Mouse (Mus musculus) adrenal gland, adult 18-20 months (tissue): ENCODE measurements around the gene Fam83c. TPM values are rescaled to one million over a fixed set of nuclear protein-coding genes. Genes with fewer than 3 reads are reported as not detected.
"Not testable (repeated sequence)": the region's sequence is repeated elsewhere in the genome, so short reads cannot be mapped to it uniquely, and the experiment has no call there.

Experiments
- DNase-seq, 2 experiments: peaks; one replicate each; pipeline ENCODE4 v3.0.0; 2021 to 2022; ENCODE audit warnings: low spot score in 2 of 2
- long read RNA-seq, 2 experiments: library from polyadenylated mRNA; stranded (forward); transcript quantifications; one replicate each; pipeline ENCODE4 v2.0.0; 2021
- total RNA-seq, 2 experiments: library from RNA; stranded (reverse); gene quantifications; 1 replicate in 1 of 2; 2 replicates in 1 of 2; pipeline ENCODE4 v1.2.3; 2021

Fam83c gene
- total RNA-seq = not detected
- long read RNA-seq, experiment 1 = 0 reads
- long read RNA-seq, experiment 2 = 0 reads

DNA sequence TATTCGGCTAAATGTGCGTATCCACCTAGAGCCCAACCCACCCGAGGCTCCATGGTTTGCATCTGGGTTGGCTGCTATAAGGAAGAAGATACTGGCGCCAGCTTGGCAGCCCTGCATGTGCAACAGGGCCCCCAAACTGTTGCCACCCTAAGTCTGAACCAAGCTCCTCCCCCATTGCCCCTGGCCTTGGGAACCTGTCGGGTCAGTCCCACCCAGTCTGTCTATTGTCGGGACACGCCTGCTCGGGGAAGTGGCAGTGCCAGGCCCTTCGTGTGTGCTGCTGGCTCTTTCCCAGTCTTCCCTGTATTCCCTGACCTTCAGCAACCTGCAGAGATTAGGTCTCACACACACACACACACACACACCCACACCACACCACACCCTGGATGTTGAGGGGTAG, at the start of gene Fam83c:
Fam83c (minus strand) TSS at position 123 of the 400 bp plus-strand sequence.
- DNase-seq = no peak

DNA sequence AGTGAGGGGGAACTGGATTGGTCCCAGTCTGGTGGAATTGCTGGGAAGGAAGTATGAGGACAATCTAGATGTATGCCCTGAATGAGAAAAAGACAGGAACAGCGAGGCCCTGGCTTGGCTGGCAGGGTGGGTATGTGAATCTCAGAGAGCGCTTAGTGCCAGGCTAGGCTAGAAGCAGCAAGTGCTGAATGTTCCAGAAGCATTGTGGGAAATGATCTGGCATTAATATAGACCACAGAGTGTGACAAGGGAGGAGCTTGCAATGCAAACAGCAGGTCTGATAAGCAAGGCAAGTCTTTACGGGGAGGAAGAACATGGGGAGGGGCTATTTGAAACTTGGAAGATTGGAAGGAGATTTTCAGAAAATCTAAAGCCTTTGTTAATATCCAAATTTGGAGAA, 47.4 kb upstream of the Fam83c start:
- no peak for DNase-seq

DNA sequence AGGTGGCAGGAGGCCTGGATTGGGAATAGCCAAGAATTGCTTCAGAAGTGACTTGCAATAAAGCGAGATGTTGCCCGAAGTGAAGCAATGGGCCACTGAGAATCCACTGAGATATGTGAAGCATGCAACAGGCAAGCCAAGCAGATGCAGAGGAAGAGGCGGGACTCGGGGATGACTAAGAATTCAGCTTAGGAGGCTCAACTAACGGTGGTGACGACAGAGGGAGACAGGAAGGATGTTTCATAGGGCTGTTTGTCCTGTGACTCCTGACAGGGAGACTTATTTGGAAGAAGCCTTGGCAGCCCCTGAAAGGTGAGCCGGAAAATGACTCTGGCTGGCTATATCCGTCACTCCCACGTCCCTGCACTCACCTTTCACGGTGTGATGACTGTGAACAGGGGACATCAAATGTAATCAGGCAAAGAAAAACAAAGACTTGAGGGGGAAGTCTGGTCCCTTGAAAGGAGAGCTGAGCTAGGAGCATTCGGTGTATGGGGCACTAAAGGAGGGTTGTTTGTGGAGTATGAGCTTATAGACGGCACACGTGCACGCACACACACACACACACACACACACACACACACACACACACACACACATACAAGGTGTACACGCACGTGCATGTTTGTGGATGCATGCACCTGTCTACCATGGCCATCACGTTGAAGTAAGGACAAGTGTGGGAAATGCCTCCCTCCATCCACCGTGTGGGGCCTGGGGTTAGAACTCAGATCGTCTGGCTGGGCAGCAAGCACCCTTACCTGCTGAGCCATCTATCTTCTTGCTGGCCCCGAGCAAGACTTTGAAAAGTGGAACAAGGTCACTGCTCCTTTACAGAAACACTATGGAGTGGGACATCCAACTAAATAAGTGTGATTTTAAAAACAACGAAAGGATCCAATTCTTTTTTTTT, 44.6 kb upstream of the Fam83c start:
- DNase-seq = peak in 1 of 2 experiments; percentile 24

DNA sequence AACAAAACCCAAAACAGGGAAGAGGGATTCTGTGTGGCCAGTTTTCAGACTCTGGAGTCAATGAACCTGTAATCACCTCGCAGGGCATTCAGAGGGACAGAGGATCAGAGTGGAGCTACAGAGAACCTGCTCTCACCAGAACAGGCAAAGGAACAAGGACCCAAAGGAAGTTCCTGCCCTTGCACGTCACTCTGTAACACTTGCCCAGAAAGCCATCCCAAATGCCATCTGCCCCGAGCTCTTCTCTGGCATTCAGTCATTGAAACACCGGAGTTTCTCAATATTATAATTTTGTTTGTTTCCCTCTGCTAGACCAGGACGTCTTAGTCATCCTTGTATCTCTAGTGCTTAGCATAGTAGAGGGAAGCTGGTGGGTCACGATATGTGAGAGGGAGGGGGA, 39.0 kb upstream of the Fam83c start:
- DNase-seq = no peak

DNA sequence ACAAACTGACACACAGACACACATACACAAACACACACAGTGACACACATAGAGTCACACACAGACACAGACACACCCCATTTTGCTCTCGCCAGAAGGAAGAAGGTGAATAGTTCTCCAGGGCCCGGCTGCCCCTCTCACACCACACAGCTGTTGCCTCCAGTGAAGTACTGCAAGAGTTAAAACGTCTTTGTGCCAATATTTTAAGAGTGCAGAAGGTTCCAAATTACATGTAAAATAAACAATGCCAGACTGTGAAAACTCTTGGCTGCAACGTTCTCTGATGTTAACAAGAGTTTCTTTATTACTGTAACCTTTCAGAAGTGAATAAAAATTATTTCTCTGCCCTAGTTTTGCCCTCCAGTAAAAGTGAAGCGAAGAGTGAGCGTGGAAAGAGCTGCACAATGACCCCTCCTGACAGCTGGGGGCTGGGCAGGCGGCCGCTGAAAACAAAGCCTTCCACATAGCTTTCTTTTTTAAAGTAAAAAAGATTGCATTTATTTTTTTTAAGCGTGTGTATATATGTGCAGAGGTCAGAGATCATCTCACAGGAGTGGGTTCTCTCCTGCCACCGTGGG, 38.4 kb upstream of the Fam83c start:
- no peak for DNase-seq

DNA sequence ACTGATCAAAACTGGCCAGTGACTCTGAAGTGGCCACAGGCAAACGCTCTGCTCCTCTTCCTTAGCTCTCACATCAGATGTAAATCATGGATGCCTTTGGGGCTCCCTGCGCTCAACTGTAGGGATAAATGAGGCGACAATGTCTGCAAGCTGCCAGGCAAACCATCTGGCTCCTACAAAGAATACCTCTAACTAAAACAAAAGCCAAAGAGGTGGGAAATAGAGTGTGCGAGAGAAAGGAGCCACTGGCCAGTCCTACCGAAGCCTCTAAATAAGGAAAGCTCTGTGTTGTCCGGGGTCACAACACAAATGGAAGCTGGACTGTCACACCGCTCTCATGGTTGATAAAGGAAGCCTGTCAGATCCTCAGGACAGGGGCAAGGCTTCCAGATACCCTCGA, 37.8 kb upstream of the Fam83c start:
- no peak for DNase-seq

DNA sequence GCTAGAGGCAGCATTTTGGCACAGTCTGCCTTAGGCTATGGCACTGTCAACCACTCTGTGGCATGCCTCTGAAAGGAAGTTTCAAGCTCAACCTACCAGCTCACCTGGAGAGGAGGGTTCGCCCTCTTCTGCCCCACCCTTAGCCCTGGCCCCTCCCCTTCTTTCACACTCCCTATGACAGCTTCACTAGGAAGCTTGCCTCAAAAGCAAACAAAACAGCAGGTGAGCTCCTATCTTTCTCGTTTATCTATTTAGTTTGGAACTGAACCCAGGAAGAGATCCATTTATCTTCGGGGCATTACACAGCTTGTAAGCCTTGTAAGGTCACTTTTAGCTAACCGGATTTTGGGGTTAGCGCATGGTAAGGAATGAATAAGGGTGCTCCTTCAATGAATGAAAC, 35.1 kb upstream of the Fam83c start:
- no peak for DNase-seq

DNA sequence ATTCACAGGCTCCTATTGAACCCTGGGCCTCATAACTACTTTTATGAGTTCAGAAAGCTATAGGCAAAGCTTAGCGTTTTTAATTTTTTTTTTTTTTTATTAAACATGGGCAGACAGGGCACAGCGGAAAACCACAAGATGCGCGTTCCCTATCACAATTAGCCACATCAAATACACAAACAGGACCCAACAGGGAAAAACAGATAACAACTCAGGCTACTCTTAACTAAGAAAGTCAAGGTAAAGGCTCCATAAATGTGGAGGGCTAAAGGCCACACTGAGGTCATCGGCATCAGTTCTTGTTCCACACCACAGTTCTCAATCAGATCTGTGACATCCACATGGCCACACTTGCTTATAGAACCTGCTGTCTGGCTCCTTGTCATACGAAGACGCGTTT, 33.7 kb upstream of the Fam83c start:
- no peak for DNase-seq

DNA sequence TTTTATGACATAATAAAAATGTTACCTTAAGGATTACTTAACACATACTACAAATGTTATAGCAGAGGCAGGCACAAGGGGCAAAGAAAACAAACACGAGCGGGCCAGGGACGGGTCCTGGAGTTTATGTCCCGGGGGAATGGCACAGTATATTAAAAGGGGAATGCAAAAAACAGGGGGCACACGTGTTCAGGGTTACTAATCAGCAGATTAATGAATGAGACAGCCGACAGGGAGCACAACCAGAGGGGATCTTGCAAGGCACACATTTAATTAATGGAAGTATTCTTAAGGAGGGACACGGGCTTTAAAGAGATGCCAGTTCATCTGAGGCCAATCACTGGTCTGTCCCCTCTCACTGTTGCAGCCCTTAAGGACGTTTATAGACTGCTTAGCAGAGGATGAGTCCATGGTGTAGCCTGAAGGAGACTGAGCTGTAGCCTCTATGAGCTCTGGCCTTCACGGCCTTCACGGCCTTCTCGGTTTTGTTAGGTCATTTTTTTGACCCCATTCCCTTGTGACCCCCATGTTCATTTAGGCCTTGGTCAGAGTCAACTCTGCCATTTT, 28.7 kb upstream of the Fam83c start:
- no peak for DNase-seq

DNA sequence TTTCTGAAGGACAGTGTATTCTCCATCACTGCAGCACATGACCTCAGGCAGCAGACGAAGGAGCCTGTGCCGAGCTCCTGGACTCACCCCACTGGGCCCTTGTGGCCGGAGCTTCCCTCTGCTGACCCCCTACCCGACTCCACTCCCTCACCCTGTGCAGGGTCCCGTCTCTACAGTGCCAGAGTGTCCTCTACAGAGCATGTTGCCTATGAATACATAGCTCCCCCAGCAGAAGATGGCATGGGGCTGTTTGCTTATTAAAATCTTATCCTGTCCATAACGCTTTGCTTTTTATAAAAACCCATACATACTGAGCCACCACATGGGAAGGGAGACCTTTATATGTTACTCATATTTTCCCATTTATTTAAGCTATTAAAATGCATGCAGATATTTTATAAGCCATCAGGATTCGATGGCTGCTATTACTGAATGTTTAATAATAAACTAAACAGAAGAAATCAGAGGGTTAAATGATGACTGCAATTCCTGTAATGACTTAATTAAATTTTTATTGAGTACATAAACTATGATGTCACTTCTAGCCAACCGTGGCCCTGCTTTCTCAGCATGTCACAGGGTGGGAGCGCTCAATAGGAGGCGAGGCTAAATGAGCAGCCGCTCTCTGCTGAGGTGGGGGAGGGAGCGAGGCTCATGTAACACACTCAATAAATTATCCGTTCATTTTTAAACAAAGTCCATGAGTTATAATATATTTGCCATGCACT, 28.1 kb upstream of the Fam83c start:
- DNase-seq = no peak

DNA sequence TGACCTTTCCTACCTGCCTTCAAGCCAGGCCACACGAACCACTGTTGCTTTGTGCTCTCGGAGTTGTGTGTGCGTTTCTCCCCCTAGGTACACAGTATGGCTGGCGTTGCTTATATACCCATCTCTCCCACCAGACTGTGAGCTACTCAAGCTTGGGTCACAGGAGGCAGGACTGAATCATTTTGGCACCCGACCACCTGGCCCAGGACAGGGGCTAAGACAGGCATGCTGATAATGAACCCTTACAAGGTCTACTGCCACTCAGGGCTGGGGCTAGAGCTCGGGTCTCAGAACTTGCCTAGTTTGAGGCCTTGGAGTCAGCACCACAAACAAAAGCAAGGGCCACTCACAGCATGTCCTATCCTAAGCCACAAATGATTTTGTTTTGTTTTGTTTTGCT, 26.9 kb upstream of the Fam83c start:
- DNase-seq = peak in 1 of 2 experiments; percentile 19

GRCm38 (mm10) chr2:155860102-155860501, 25.4 kb upstream of the Fam83c start:
- DNase-seq = no peak

GRCm38 (mm10) chr2:155852536-155852935, 17.9 kb upstream of the Fam83c start:
- DNase-seq = no peak

DNA sequence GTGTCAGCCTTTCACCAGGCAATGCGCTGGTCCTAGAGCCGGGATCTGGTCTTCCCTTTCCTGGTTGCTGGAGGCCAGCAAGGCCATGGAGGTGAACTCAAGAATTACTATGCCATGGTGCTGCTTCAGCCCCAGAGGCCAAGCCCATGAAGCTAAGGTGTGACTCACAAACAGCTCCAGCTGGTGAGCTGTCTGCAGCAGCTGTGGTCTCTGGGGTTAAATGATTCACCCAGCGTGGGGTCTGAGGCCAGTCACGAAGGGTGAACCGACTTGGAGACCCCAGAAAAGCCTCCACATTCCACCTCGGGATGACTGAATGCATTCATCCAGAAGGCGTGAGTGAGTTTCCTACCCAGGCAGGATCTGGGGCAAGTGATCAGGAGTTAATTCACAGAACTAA, 15.5 kb upstream of the Fam83c start:
- no peak for DNase-seq

DNA sequence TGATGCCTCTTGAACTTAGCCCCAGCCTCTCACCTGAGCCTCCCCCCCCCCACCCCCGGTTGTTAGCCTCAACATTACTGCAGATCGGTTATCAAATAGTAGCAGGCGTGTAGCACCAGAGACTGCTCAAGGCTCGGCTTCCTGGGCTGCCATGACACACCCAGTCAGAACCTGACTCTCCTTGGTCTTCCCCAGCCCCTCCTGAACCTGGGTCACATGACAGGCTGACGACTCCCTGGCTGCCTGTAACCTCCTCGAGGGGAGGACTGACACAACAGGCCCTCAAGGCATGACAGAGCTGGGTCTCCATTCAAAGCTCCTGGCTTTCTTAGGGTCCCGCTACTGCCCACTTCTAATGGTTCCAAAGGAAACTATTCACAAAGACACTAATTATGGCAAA, 14.8 kb upstream of the Fam83c start:
- DNase-seq = no peak

- peak; percentile 79 to 81 for DNase-seq
These were observed 13.6 kb upstream of the Fam83c start for GRCm38 (mm10) chr2:155848291-155848690.

DNA sequence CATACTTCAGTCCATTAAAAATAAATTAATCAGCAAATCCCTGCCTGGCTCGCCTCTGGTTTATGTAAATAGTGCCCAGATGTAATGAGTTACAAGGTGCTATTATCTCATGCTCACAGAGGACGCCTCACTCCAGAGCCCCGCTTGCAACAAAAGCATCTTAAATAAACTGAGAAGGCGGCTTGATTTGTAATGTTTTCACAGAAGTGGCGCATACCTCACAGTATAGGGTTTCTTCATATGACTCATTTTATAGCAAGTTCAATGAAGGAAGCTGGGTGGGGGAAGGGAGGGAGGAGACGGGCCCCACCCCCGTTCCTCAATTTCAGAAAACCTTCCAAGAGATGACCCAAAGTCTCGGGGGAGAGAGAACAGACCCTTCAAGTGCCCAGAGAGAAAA, 12.3 kb upstream of the Fam83c start:
- DNase-seq = no peak

DNA sequence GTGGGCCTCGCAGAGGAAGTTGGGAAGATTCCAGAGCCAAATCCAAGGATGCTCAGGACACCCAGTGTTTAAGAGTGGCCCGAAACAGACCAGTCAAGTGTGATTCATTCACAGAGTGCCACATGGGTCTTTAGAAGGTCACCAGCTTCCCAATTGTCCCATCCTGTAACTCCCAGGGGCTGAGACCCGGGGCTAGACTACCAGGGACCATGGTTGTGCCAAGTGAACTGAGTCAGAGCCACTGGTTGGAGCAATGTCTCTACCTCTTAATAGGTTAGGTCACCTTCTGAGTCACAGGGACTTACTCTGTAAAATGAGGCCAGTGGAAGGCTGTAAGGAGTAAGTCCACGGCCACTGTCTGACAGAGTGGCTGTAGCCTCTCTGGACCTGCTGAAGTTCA, 4.3 kb upstream of the Fam83c start:
- no peak for DNase-seq

DNA sequence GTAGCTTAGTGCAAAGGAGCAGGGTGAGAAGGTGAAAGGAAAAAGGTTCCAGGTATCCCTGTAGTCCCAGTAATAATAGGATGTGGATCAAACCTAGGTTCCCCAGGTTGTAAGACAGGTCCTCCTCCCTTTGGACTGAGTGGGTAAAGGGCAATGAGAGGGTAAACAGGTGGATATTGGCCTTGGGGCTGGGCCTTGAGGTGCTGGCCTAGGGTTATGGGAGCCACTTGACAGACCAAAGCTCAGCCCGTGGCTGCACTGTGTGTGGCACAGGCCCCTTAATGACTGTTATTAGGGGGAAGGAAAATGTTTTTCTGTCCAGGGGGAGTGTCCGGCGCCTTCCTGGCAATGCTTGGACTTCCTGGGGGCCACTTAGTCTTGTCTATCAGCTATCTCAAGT, 3.3 kb upstream of the Fam83c start:
- no peak for DNase-seq

DNA sequence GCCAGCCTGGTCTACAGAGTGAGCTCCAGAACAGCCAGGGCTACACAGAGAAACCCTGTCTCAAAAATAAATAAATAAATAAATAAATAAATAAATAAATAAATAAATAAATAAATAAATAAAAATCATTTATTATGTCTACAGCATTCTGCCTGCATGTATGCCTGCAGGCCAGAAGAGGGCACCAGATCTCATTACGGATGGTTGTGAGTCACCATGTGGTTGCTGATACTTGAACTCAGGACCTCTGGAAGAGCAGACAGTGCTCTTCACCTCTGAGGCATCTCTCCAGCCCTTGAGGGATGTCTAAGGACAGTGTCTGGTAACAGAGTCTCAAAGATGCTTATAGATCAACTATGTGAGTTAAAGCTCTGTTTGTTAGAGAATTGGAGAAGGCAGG, 2.6 kb downstream of the Fam83c start:
- DNase-seq = not testable (repeated sequence)

- no peak for DNase-seq
These were observed 3.4 kb downstream of the Fam83c start for GRCm38 (mm10) chr2:155831302-155831701.

DNA sequence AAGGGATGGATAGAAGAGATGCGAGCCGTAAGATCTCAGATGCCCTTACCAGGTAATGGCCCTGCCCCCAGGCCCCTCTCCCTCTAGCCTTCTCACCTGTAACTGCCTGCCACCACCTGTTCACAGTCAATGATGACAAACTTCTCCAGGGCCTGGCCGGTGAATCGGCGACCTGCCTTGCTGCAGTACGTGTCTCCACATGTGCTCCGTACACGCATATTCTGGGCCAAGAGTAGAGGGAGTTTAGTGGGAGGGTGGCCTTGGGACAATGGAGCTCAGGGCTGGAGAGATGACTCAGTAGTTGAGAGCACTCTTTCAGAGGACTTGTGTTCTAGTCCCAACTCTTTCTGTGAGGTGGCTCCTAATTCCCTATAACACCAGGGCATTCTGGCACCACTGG, 3.8 kb downstream of the Fam83c start:
- no peak for DNase-seq
